Mouse (Mus musculus) midbrain, embryonic 11.5 days (tissue): ENCODE measurements around the gene Zdhhc9. TPM values are rescaled to one million over a fixed set of nuclear protein-coding genes. Genes with fewer than 3 reads are reported as not detected.

Experiments
- ATAC-seq: fragments of 200-750 bp; cut with Nextera tagmentation; 2 replicates; pipeline ENCODE4 v1.8.0; 2017; ENCODE audit warnings: moderate TSS enrichment, moderate library complexity; ENCODE audit not compliant: low FRiP score
- DNase-seq: peaks from one replicate; pipeline ENCODE4 v3.0.0; 2015; ENCODE audit warnings: low spot score; ENCODE audit errors: missing footprints
- H3K27ac ChIP-seq: fragments of 300-500 bp; sonication (generic); 2 replicates; pipeline ENCODE4 v1.5.1; 2014; ENCODE audit warnings: low read depth, low read length
- H3K27me3 ChIP-seq: fragments of 300-500 bp; sonication (generic); 2 replicates; pipeline ENCODE4 v1.6.1; 2014; ENCODE audit warnings: mild to moderate bottlenecking, low read length, moderate library complexity, mixed read lengths; ENCODE audit not compliant: control insufficient read depth, insufficient read depth
- H3K36me3 ChIP-seq: fragments of 300-500 bp; sonication (generic); 2 replicates; pipeline ENCODE4 v1.6.1; 2014; ENCODE audit warnings: mild to moderate bottlenecking, low read length, moderate library complexity, mixed read lengths; ENCODE audit not compliant: control insufficient read depth, insufficient read depth
- H3K4me1 ChIP-seq: fragments of 300-500 bp; sonication (generic); 2 replicates; pipeline ENCODE4 v1.6.1; 2014; ENCODE audit warnings: low read length; ENCODE audit not compliant: control insufficient read depth, insufficient read depth
- H3K4me2 ChIP-seq: fragments of 300-500 bp; sonication (generic); 2 replicates; pipeline ENCODE4 v1.6.1; 2014; ENCODE audit warnings: mild to moderate bottlenecking, moderate library complexity
- H3K4me3 ChIP-seq: fragments of 300-500 bp; sonication (generic); 2 replicates; pipeline ENCODE4 v1.5.1; 2014; ENCODE audit warnings: low read depth, low read length
- H3K9ac ChIP-seq: fragments of 300-500 bp; sonication (generic); 2 replicates; pipeline ENCODE4 v1.6.1; 2014; ENCODE audit warnings: low read length
- H3K9me3 ChIP-seq: fragments of 300-500 bp; sonication (generic); 2 replicates; pipeline ENCODE4 v1.6.1; 2016; ENCODE audit warnings: low read length; ENCODE audit not compliant: control insufficient read depth
- WGBS: fragments of 180-500 bp; shearing (Covaris S2); extraction: QIAGEN DNeasy Blood & Tissue Kit; methylation state at CpG from one replicate; pipeline ENCODE4 v1.1.7; 2014; 5-methylcytosine and 5-hydroxymethylcytosine counted together
- polyA plus RNA-seq: library from polyadenylated mRNA; unstranded; fragments of >200 nt; fragmentation: Nextera tagmentation; extraction: Ambion mirVana; gene quantifications from 2 replicates; pipeline ENCODE4 v1.2.1, GENCODE M21; 2014

Gene Zdhhc9
- polyA plus RNA-seq, 1 experiment from 2014 or later: 3.6 TPM

- Histone ChIP-seq H3K4me1 (no peaks in the 10 kb centered on the region), H3K9ac (no peak overlapping the region), H3K4me3 (no peak overlapping the region), H3K27me3 (no peaks in the 10 kb centered on the region), H3K36me3 (no peaks in the 10 kb centered on the region), H3K27ac (no peak overlapping the region), H3K4me2 (no peak overlapping the region), H3K9me3 (no peaks in the 10 kb centered on the region)
- DNase-seq (no peak), ATAC-seq (no peak)
- 69% methylated on average over 2 of the region's 2 CpGs for whole genome bisulfite sequencing
These were observed 54.7 kb downstream of the Zdhhc9 start for GRCm38 (mm10) chrX:48153949-48154348.

GRCm38 (mm10) chrX:48153414-48153813, 55.3 kb downstream of the Zdhhc9 start:
- ATAC-seq (no peak), DNase-seq (no peak)
- Histone ChIP-seq H3K4me3 (no peak overlapping the region), H3K36me3 (no peaks in the 10 kb centered on the region), H3K9ac (no peak overlapping the region), H3K4me2 (no peak overlapping the region), H3K27me3 (no peaks in the 10 kb centered on the region), H3K4me1 (no peaks in the 10 kb centered on the region), H3K27ac (no peak overlapping the region), H3K9me3 (no peaks in the 10 kb centered on the region)
- 82% methylated on average over 2 of the region's 2 CpGs for WGBS

GRCm38 (mm10) chrX:48152106-48152505, 56.6 kb downstream of the Zdhhc9 start:
- no peak overlapping the region for H3K27ac ChIP-seq
- no peak for DNase-seq
- H3K9me3 ChIP-seq: no peaks in the 10 kb centered on the region
- no peaks in the 10 kb centered on the region for H3K36me3 ChIP-seq
- H3K4me1 ChIP-seq: no peaks in the 10 kb centered on the region
- ATAC-seq: no peak
- H3K9ac ChIP-seq: no peak overlapping the region
- 77% methylated on average over 7 of the region's 7 CpGs for WGBS
- H3K4me3 ChIP-seq: no peak overlapping the region
- no peak overlapping the region for H3K4me2 ChIP-seq
- no peaks in the 10 kb centered on the region for H3K27me3 ChIP-seq

GRCm38 (mm10) chrX:48147741-48148186, 60.9 kb downstream of the Zdhhc9 start:
- no peak overlapping the region for H3K4me2 ChIP-seq

GRCm38 (mm10) chrX:48147226-48147625, 61.5 kb downstream of the Zdhhc9 start:
- WGBS: 83% methylated on average over 2 of the region's 2 CpGs

More at GRCm38 (mm10) chrX:48147741-48148186, 60.9 kb downstream of the Zdhhc9 start:
- DNase-seq (no peak), ATAC-seq (no peak)
- 89% methylated on average over 7 of the region's 7 CpGs for WGBS
- H3K4me1 ChIP-seq: no peaks in the 10 kb centered on the region
- H3K9me3 ChIP-seq: no peaks in the 10 kb centered on the region
- H3K9ac ChIP-seq: no peak overlapping the region
- no peaks in the 10 kb centered on the region for H3K27me3 ChIP-seq
- no peak overlapping the region for H3K4me3 ChIP-seq
- no peaks in the 10 kb centered on the region for H3K36me3 ChIP-seq
- H3K27ac ChIP-seq: no peak overlapping the region

GRCm38 (mm10) chrX:48146262-48146661, 62.4 kb downstream of the Zdhhc9 start, which contains the start of gene Sash3:
Sash3 (plus strand) TSS chrX:48146436.
- H3K4me1 ChIP-seq: no peaks in the 10 kb centered on the region
- H3K4me2 ChIP-seq: no peak within 1 kb of the TSS
- 87% methylated on average over 4 of the region's 4 CpGs for WGBS
- H3K27ac ChIP-seq: no peak within 1 kb of the TSS
- H3K9ac ChIP-seq: no peak within 1 kb of the TSS
- no peaks in the 10 kb centered on the region for H3K36me3 ChIP-seq
- no peak for ATAC-seq
- H3K9me3 ChIP-seq: no peaks in the 10 kb centered on the region
- H3K4me3 ChIP-seq: no peak within 1 kb of the TSS
- H3K27me3 ChIP-seq: no peaks in the 10 kb centered on the region
- no peak for DNase-seq

More at GRCm38 (mm10) chrX:48147226-48147625, 61.5 kb downstream of the Zdhhc9 start:
- ATAC-seq (no peak), DNase-seq (no peak)
- no peaks in the 10 kb centered on the region for H3K9me3 ChIP-seq
- no peak overlapping the region for H3K9ac ChIP-seq
- H3K27me3 ChIP-seq: no peaks in the 10 kb centered on the region
- no peaks in the 10 kb centered on the region for H3K36me3 ChIP-seq
- H3K4me3 ChIP-seq: no peak overlapping the region
- H3K4me1 ChIP-seq: no peaks in the 10 kb centered on the region
- H3K27ac ChIP-seq: no peak overlapping the region
- H3K4me2 ChIP-seq: no peak overlapping the region

- H3K4me3 ChIP-seq: no peak overlapping the region
- DNase-seq: no peak
- no peak for ATAC-seq
These were observed 65.0 kb downstream of the Zdhhc9 start for GRCm38 (mm10) chrX:48143415-48144335.

GRCm38 (mm10) chrX:48141481-48141880, 67.2 kb downstream of the Zdhhc9 start:
- Histone ChIP-seq H3K4me3 (no peak overlapping the region), H3K9me3 (no peaks in the 10 kb centered on the region), H3K27me3 (no peaks in the 10 kb centered on the region), H3K9ac (no peak overlapping the region), H3K4me2 (no peak overlapping the region), H3K36me3 (no peaks in the 10 kb centered on the region), H3K4me1 (no peaks in the 10 kb centered on the region; the same call in 1 of the 2 replicates), H3K27ac (no peak overlapping the region)
- no peak for ATAC-seq
- 73% methylated on average over 6 of the region's 6 CpGs for WGBS
- no peak for DNase-seq

More at GRCm38 (mm10) chrX:48143415-48144335, 65.0 kb downstream of the Zdhhc9 start:
- Histone ChIP-seq H3K9me3 (no peaks in the 10 kb centered on the region), H3K4me2 (no peak overlapping the region; the same call in 1 of the 2 replicates), H3K4me1 (no peaks in the 10 kb centered on the region; the same call in 1 of the 2 replicates), H3K27me3 (no peaks in the 10 kb centered on the region), H3K27ac (no peak overlapping the region), H3K36me3 (no peaks in the 10 kb centered on the region), H3K9ac (no peak overlapping the region)
- WGBS: 57% methylated on average over 26 of the region's 26 CpGs

GRCm38 (mm10) chrX:48140286-48140877, 68.3 kb downstream of the Zdhhc9 start:
- 68% methylated on average over 3 of the region's 3 CpGs for WGBS
- H3K27me3 ChIP-seq: no peaks in the 10 kb centered on the region

More at GRCm38 (mm10) chrX:48140286-48140877, 68.3 kb downstream of the Zdhhc9 start:
- H3K4me1 ChIP-seq: no peaks in the 10 kb centered on the region; the same call in 1 of the 2 replicates
- no peak overlapping the region for H3K4me2 ChIP-seq
- ATAC-seq: no peak
- no peak overlapping the region for H3K4me3 ChIP-seq
- no peak for DNase-seq
- H3K36me3 ChIP-seq: no peaks in the 10 kb centered on the region
- no peak overlapping the region for H3K27ac ChIP-seq
- H3K9ac ChIP-seq: no peak overlapping the region
- H3K9me3 ChIP-seq: no peaks in the 10 kb centered on the region
